Mouse (Mus musculus) midbrain, embryonic 11.5 days (tissue): ENCODE measurements around the gene Morc2a. TPM values are rescaled to one million over a fixed set of nuclear protein-coding genes. Genes with fewer than 3 reads are reported as not detected.

Experiments used
- ATAC-seq: fragments of 200-750 bp; cut with Nextera tagmentation; 2 replicates; pipeline ENCODE4 v1.8.0; 2017; ENCODE audit warnings: moderate TSS enrichment, moderate library complexity; ENCODE audit not compliant: low FRiP score
- DNase-seq: peaks from one replicate; pipeline ENCODE4 v3.0.0; 2015; ENCODE audit warnings: low spot score; ENCODE audit errors: missing footprints
- H3K27ac ChIP-seq: fragments of 300-500 bp; sonication (generic); 2 replicates; pipeline ENCODE4 v1.5.1; 2014; ENCODE audit warnings: low read depth, low read length
- H3K27me3 ChIP-seq: fragments of 300-500 bp; sonication (generic); 2 replicates; pipeline ENCODE4 v1.6.1; 2014; ENCODE audit warnings: mild to moderate bottlenecking, low read length, moderate library complexity, mixed read lengths; ENCODE audit not compliant: control insufficient read depth, insufficient read depth
- H3K36me3 ChIP-seq: fragments of 300-500 bp; sonication (generic); 2 replicates; pipeline ENCODE4 v1.6.1; 2014; ENCODE audit warnings: mild to moderate bottlenecking, low read length, moderate library complexity, mixed read lengths; ENCODE audit not compliant: control insufficient read depth, insufficient read depth
- H3K4me1 ChIP-seq: fragments of 300-500 bp; sonication (generic); 2 replicates; pipeline ENCODE4 v1.6.1; 2014; ENCODE audit warnings: low read length; ENCODE audit not compliant: control insufficient read depth, insufficient read depth
- H3K4me2 ChIP-seq: fragments of 300-500 bp; sonication (generic); 2 replicates; pipeline ENCODE4 v1.6.1; 2014; ENCODE audit warnings: mild to moderate bottlenecking, moderate library complexity
- H3K4me3 ChIP-seq: fragments of 300-500 bp; sonication (generic); 2 replicates; pipeline ENCODE4 v1.5.1; 2014; ENCODE audit warnings: low read depth, low read length
- H3K9ac ChIP-seq: fragments of 300-500 bp; sonication (generic); 2 replicates; pipeline ENCODE4 v1.6.1; 2014; ENCODE audit warnings: low read length
- H3K9me3 ChIP-seq: fragments of 300-500 bp; sonication (generic); 2 replicates; pipeline ENCODE4 v1.6.1; 2016; ENCODE audit warnings: low read length; ENCODE audit not compliant: control insufficient read depth
- WGBS: fragments of 180-500 bp; shearing (Covaris S2); extraction: QIAGEN DNeasy Blood & Tissue Kit; methylation state at CpG from one replicate; pipeline ENCODE4 v1.1.7; 2014; 5-methylcytosine and 5-hydroxymethylcytosine counted together
- polyA plus RNA-seq: library from polyadenylated mRNA; unstranded; fragments of >200 nt; fragmentation: Nextera tagmentation; extraction: Ambion mirVana; gene quantifications from 2 replicates; pipeline ENCODE4 v1.2.1, GENCODE M21; 2014

Morc2a gene
- polyA plus RNA-seq, 1 experiment from 2014 or later: 28.1 TPM

DNA sequence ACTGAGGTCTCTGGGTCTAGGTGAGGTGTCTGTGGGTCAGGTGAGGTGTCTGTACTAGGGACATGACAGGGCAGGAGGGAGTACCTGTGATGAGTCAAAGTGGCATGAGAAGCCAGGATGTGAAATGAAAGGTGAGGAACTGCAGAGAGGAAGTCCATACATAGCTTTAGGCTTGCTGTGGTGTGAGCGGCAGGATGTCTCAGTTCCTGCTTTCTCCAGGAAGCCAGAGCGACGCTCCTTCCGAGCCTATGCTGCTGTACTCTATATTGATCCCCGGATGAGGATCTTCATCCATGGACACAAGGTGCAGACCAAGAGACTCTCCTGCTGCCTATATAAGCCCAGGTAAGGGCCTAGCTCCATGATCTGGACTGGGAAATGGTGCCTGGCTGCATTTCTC, 27.4 kb downstream of the Morc2a start:
- peak; percentile 64 for DNase-seq
- no peaks in the 10 kb centered on the region for H3K27me3 ChIP-seq
- ATAC-seq: no peak
- peaks cover 39% of the 10 kb centered on the region for H3K36me3 ChIP-seq
- H3K4me1 ChIP-seq: no peaks in the 10 kb centered on the region
- WGBS: 90% methylated on average over 5 of the region's 5 CpGs
- H3K4me2 ChIP-seq: no peak overlapping the region
- no peak overlapping the region for H3K27ac ChIP-seq
- H3K9ac ChIP-seq: no peak overlapping the region
- no peaks in the 10 kb centered on the region for H3K9me3 ChIP-seq
- H3K4me3 ChIP-seq: no peak overlapping the region

DNA sequence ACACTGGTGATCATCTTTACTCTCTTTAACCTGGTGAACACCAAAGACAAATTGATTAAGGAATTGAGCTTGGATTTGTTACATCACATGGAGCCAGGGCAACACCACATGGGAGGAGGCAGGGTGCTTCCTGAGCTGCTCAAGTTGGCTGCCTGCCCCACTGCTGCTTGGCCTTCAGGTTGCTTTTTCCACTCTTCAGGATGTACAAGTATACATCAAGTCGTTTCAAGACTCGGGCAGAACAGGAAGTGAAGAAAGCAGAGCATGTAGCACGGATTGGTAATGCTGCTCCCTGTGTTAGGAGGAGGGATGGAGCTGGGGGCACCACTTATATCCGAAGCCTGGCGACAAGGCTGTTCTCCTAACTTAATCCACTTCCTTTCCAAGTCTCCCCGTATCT, 28.2 kb downstream of the Morc2a start:
- WGBS: 92% methylated on average over 6 of the region's 6 CpGs
- Histone ChIP-seq H3K36me3 (peaks cover 32% of the 10 kb centered on the region), H3K9me3 (no peaks in the 10 kb centered on the region), H3K27me3 (no peaks in the 10 kb centered on the region), H3K9ac (no peak overlapping the region), H3K4me3 (no peak overlapping the region), H3K27ac (no peak overlapping the region), H3K4me1 (no peaks in the 10 kb centered on the region), H3K4me2 (no peak overlapping the region)
- ATAC-seq: no peak
- DNase-seq: peak; percentile 60

DNA sequence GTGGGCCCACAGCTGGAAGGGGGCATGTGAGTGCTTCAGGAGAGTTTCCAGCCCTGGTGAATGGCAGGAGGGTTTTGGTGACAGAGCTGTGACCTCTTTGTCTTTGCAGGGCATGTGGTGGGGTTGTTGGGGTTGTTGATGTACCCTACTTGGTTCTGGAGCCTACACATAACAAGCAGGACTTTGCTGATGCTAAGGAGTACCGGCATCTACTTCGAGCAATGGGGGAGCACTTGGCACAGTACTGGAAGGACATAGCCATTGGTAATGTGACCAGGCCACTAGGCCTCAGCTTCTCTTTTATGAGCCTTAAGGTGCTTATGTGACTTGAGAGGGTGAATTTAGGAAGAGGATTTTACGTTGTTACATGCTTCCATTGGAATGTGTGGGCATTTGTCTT, 30.8 kb downstream of the Morc2a start:
- peaks cover 26% of the 10 kb centered on the region for H3K36me3 ChIP-seq
- ATAC-seq: no peak

DNA sequence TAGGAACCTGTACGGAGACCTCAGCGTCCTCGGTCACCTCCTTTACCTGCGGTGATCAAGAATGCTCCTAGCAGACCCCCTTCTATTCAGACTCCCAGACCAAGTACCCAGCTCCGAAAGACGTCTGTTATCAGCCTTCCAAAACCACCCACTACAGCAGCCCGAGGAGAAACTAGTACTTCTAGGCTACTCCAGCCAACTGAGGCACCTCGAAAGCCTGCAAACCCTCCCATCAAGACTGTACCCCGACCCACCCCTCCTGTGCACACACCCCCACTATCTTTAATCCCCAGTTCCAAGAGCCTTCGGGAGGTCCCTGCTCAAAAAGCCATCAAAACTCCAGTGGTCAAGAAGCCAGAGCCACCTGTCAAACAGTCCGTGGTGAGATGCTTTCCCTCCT, 34.7 kb downstream of the Morc2a start:
- Histone ChIP-seq H3K4me2 (no peak overlapping the region), H3K4me3 (no peak overlapping the region), H3K9ac (no peak overlapping the region), H3K27ac (no peak overlapping the region), H3K4me1 (no peaks in the 10 kb centered on the region), H3K9me3 (no peaks in the 10 kb centered on the region), H3K27me3 (no peaks in the 10 kb centered on the region), H3K36me3 (peaks cover 26% of the 10 kb centered on the region)
- ATAC-seq (no peak), DNase-seq (peak; percentile 64)
- WGBS: 94% methylated on average over 11 of the region's 11 CpGs

More for the DNA sequence above, 30.8 kb downstream of the Morc2a start:
- H3K9me3 ChIP-seq: no peaks in the 10 kb centered on the region
- H3K4me1 ChIP-seq: no peaks in the 10 kb centered on the region
- H3K27me3 ChIP-seq: no peaks in the 10 kb centered on the region
- peak; percentile 65 for DNase-seq
- H3K27ac ChIP-seq: no peak overlapping the region
- H3K4me2 ChIP-seq: no peak overlapping the region
- 98% methylated on average over 3 of the region's 3 CpGs for WGBS
- no peak overlapping the region for H3K9ac ChIP-seq
- H3K4me3 ChIP-seq: no peak overlapping the region

DNA sequence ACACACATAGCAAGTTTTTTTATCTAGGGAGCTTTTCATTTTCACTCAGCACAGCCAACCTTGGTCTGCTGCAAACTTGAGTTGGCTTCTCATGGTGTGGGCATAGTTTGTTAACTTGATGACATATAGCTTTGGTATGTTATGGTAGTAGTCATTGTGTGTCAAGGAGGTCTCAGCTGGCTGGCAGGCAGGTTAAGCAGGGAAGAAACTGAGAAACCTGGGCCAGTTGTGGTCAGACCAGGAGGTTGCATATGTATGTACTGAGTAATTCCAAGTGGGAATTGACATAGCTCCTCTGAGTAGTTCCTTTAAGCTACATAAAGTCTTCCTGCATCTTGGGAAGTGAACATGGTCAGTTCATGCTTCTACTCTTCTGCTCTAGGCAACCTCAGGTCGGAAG, 35.2 kb downstream of the Morc2a start:
- 91% methylated on average over 1 of the region's 1 CpGs for WGBS
- H3K4me2 ChIP-seq: no peak overlapping the region
- H3K9ac ChIP-seq: no peak overlapping the region
- no peaks in the 10 kb centered on the region for H3K4me1 ChIP-seq
- H3K27me3 ChIP-seq: no peaks in the 10 kb centered on the region
- H3K27ac ChIP-seq: no peak overlapping the region
- DNase-seq (peak; percentile 51), ATAC-seq (no peak)
- H3K4me3 ChIP-seq: no peak overlapping the region
- H3K9me3 ChIP-seq: no peaks in the 10 kb centered on the region
- H3K36me3 ChIP-seq: peaks cover 26% of the 10 kb centered on the region

DNA sequence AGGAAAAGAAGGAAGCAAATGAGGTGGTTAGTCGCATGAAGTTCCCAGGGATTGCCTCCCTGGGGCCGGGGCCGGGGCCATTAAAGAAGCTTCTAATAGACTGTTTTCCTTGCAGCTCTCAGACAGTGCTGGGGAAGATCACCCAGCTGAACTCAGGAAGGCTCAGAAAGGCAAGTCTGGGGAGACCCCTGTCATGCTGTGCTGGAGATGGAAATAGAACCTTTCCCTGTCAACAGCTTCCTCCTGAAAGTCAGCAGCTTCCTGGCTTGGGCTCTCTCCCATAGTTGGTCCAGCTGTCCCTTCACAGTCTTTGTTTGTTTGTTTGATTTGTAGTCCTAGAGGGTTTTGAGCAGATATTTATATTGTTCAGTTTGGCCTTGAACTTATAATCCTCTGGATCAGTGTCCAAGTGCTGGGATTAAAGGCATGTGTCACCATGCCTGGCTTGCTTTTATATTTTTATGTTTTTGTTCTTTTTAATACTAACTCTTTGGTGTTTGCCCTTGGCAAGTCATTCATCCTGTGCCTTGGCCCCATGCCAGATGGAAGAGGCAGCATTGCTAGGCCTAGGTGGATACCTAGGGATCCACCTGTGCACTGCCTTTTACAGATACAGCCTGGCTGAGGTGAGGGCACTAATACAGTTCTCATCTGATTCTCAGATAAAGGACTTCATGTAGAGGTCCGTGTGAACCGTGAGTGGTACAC, 35.9 kb downstream of the Morc2a start:
- ATAC-seq (no peak), DNase-seq (no peak)
- Histone ChIP-seq H3K4me3 (no peak overlapping the region), H3K9me3 (no peaks in the 10 kb centered on the region), H3K4me2 (no peak overlapping the region), H3K36me3 (peaks cover 30% of the 10 kb centered on the region), H3K27me3 (no peaks in the 10 kb centered on the region), H3K27ac (no peak overlapping the region), H3K9ac (no peak overlapping the region), H3K4me1 (no peaks in the 10 kb centered on the region)
- 93% methylated on average over 5 of the region's 5 CpGs for WGBS

DNA sequence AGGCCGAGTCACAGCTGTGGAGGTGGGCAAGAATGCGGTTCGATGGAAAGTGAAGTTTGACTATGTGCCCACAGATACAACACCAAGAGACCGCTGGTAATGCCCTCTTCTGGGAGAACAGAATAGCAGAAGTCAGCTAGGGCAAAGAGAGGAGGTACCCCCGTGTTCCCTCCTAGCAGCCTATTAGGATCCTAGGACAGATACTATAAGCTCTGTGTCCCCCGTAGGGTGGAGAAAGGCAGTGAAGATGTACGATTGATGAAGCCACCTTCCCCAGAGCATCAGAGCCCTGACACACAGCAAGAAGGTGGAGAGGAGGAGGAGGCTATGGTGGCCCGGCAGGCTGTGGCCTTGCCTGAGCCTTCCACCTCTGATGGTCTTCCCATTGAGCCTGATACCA, 36.4 kb downstream of the Morc2a start:
- Histone ChIP-seq H3K4me1 (no peaks in the 10 kb centered on the region), H3K9ac (no peak overlapping the region), H3K36me3 (peaks cover 28% of the 10 kb centered on the region), H3K4me3 (no peak overlapping the region), H3K4me2 (no peak overlapping the region), H3K27me3 (no peaks in the 10 kb centered on the region), H3K9me3 (no peaks in the 10 kb centered on the region), H3K27ac (no peak overlapping the region)
- DNase-seq: peak; percentile 78
- ATAC-seq: no peak
- WGBS: 96% methylated on average over 8 of the region's 8 CpGs

DNA sequence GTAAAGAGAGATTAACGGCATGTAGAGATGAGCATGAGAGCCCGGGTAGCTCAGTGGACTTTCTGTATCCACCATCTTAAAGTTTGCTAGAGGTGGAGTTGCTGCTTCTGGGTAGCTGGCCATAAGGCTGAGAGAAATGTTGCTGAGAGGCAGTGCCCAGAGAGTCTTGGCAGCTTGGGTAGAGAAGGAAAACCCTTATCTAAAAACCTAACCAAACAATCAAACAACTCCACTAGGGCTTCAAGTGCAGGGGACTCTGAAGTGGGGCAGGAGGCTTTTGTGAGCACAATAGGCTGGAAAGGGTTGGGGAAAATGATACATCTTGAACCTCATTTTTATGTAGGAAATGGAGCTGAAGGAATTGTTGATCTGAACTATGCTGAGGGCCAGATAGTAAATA, 37.3 kb downstream of the Morc2a start:
- no peak overlapping the region for H3K9ac ChIP-seq
- no peak overlapping the region for H3K4me3 ChIP-seq
- H3K4me1 ChIP-seq: no peaks in the 10 kb centered on the region
- H3K27ac ChIP-seq: no peak overlapping the region
- no peak overlapping the region for H3K4me2 ChIP-seq
- no peaks in the 10 kb centered on the region for H3K9me3 ChIP-seq
- peak; percentile 47 for DNase-seq
- peaks cover 23% of the 10 kb centered on the region for H3K36me3 ChIP-seq
- H3K27me3 ChIP-seq: no peaks in the 10 kb centered on the region
- WGBS: 95% methylated on average over 2 of the region's 2 CpGs
- ATAC-seq: no peak

DNA sequence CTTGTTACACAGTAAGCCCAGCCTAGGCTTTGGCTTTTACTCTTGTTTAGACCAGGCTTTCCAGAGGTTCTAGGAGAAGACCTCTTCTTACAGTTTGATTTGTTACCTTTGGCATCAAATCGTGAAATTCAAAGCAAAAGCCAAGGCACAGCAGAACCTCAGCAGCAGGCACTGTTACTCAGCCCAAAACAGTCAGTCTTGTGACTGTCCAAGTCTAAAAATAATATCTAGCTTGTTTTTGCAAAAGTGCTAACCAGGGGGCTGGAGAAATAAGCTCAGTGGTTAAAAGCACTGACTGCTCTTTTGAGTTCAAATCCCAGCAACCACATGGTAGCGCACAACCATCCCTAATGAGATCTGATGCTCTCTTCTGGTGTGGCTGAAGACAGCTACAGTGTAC, 37.9 kb downstream of the Morc2a start:
- Histone ChIP-seq H3K4me1 (no peaks in the 10 kb centered on the region), H3K9me3 (no peaks in the 10 kb centered on the region), H3K4me2 (no peak overlapping the region), H3K27me3 (no peaks in the 10 kb centered on the region), H3K4me3 (no peak overlapping the region), H3K9ac (no peak overlapping the region), H3K36me3 (peaks cover 23% of the 10 kb centered on the region), H3K27ac (no peak overlapping the region)
- DNase-seq (peak; percentile 8), ATAC-seq (no peak)
- 93% methylated on average over 2 of the region's 2 CpGs for WGBS
